Mouse (Mus musculus): ENCODE results near the gene Cox7b.

Cox7b gene

GRCm38 (mm10) chrX:106043863-106044617 lies 28.5 kb downstream of the Cox7b start:
- CTCF ChIA-PET = interaction anchor here in 1 of 4 experiments (0.6 kb wide), 1 partner anchor 14 kb away, joined by 3 read pairs; no protein-coding TSS in a partner anchor
- POLR2A ChIA-PET = interaction anchor here in 1 of 4 experiments (2.1 kb wide), 1 partner anchor 15 kb away, joined by 5 read pairs; no protein-coding TSS in a partner anchor

- CTCF ChIA-PET = interaction anchor here in 1 of 4 experiments (0.6 kb wide), 1 partner anchor 1190 kb away, joined by 3 read pairs; no protein-coding TSS in a partner anchor
- POLR2A ChIA-PET = interaction anchor here in 2 of 4 experiments (0.6 to 2.1 kb wide), 4 partner anchors 13 to 89 kb away, joined by 3 to 7 read pairs (median 6); partner anchors contain the start of gene Atp7a (in 1 of the 2)
These were observed 30.0 kb downstream of the Cox7b start for GRCm38 (mm10) chrX:106045455-106045854.

GRCm38 (mm10) chrX:106045928-106046327 lies 30.4 kb downstream of the Cox7b start:
- POLR2A ChIA-PET = interaction anchor here in 2 of 4 experiments (0.6 to 2.1 kb wide), 5 partner anchors 13 to 89 kb away, joined by 3 to 7 read pairs (median 5); partner anchors contain the start of gene Atp7a (in 1 of the 2)
- CTCF ChIA-PET = interaction anchor here in 3 of 4 experiments (0.6 to 0.7 kb wide), 3 partner anchors 54 to 1191 kb away, joined by 3 to 4 read pairs (median 3); no protein-coding TSS in a partner anchor

DNA sequence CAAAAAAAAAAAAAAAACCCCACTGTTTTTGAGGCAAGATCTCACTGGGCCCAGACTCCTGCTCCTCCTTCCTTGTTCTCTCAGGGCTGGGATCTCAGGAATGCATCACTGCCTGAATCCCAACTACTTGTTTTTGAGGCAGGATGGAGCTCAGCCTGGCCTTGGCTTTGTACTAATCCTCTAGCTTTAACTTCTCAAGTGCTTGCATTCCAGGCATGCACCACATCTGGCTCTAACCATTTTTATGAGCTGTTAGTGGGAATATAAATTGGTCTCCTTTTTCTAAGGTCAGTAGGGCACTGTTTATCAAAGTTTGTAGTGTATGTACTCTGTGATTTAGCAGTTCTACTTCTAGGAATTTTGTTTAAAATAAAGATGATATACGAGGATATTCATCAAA lies 32.7 kb downstream of the Cox7b start:
- POLR2A ChIA-PET = interaction anchor here in 3 of 4 experiments (0.6 to 1.0 kb wide), 6 partner anchors 12 to 121 kb away, joined by 3 to 12 read pairs (median 4); partner anchors contain the start of gene Atp7a (in 1 of the 3)
- CTCF ChIA-PET = no interaction called here

Measured in embryonic stem cell, embryonic (primary cell).